Mouse (Mus musculus) spleen, adult 2 months (tissue): ENCODE results near the gene Clec4b1.
"Not testable (repeated sequence)": the region's sequence is repeated elsewhere in the genome, so short reads cannot be mapped to it uniquely, and the experiment has no call there.

ENCODE experiments used
- CTCF ChIP-seq: fragments of 200-500 bp; IDR thresholded peaks from 2 replicates; pipeline ENCODE4 v1.5.1; 2011; ENCODE audit warnings: mild to moderate bottlenecking, inconsistent platforms; ENCODE audit not compliant: insufficient read depth, insufficient read length, insufficient replicate concordance; ENCODE audit errors: extremely low read depth
- POLR2A ChIP-seq: fragments of 200-500 bp; IDR thresholded peaks from 2 replicates; pipeline ENCODE4 v1.6.1; 2011; ENCODE audit warnings: low read depth, low read length, inconsistent platforms

DNA sequence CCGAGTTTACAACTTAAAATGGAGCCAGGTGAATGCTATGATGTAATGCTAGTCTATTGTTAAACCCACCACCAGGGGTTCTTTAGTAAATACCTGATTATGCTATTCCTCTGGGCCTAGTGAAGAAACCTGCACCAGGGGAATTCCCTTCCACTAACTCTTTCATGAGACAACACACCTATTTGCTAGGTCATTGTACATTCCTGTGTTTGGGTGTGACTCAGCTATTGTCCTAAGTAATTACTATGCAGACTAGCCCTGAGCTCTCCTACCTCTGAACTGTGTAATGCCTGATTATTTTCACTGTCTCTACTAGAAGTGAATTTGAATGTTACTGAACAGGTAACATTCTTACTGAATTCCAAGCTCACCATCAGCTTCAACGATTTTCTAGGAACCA is 45.1 kb upstream of the Clec4b1 start:
- TF ChIP-seq CTCF, POLR2A: not testable (repeated sequence)
